Mouse (Mus musculus) MEL (cell line): ENCODE data around the gene Nkiras1. TPM values are rescaled to one million over a fixed set of nuclear protein-coding genes. Genes with fewer than 3 reads are reported as not detected.

Experiments
- DNase-seq: peaks from one replicate; pipeline ENCODE4 v3.0.0; 2011; ENCODE audit warnings: low read depth, low spot score
- H3K27ac ChIP-seq: 2 replicates; pipeline ENCODE4 v1.5.1; 2012; ENCODE audit warnings: low read depth, mild to moderate bottlenecking, control low read depth, low read length, moderate library complexity; ENCODE audit not compliant: control insufficient read depth
- H3K27me3 ChIP-seq, 2 experiments: fragments of 150-350 bp in 1 of 2; sonication (generic) in 1 of 2; 2 replicates each; pipeline ENCODE4 v1.6.1; 2012; ENCODE audit warnings: low read length in 2 of 2, mild to moderate bottlenecking in 2 of 2, improper control_type of control experiment in 1 of 2, moderate library complexity in 1 of 2; ENCODE audit not compliant: insufficient read depth in 2 of 2, control insufficient read depth in 1 of 2
- H3K36me3 ChIP-seq, 2 experiments: 2 replicates each; pipeline ENCODE4 v1.6.1; 2012 to 2014; ENCODE audit warnings: low read length in 2 of 2, improper control_type of control experiment in 1 of 2, inconsistent platforms in 1 of 2, mild to moderate bottlenecking in 1 of 2; ENCODE audit not compliant: insufficient read depth in 2 of 2, control insufficient read depth in 1 of 2
- H3K4me1 ChIP-seq, 2 experiments: fragments of 150-350 bp in 1 of 2; sonication (generic) in 1 of 2; 2 replicates each; pipeline ENCODE4 v1.6.1; 2012; ENCODE audit warnings: low read length in 2 of 2, improper control_type of control experiment in 1 of 2, mild to moderate bottlenecking in 1 of 2; ENCODE audit not compliant: insufficient read depth in 2 of 2, control insufficient read depth in 1 of 2
- H3K4me3 ChIP-seq, 2 experiments: fragments of 150-350 bp in 1 of 2; sonication (generic) in 1 of 2; 2 replicates each; pipeline ENCODE4 v1.5.1; 2012; ENCODE audit warnings: low read depth in 2 of 2, low read length in 2 of 2, mild to moderate bottlenecking in 2 of 2, moderate library complexity in 2 of 2, control low read depth in 1 of 2, improper control_type of control experiment in 1 of 2; ENCODE audit not compliant: control insufficient read depth in 1 of 2, insufficient read depth in 1 of 2
- H3K79me2 ChIP-seq: 2 replicates; pipeline ENCODE4 v1.6.1; 2012; ENCODE audit warnings: mild to moderate bottlenecking, low read length, moderate library complexity; ENCODE audit not compliant: control insufficient read depth, poor library complexity, insufficient read depth
- H3K9ac ChIP-seq: 2 replicates; pipeline ENCODE4 v1.6.1; 2012; ENCODE audit warnings: low read depth, mild to moderate bottlenecking, control low read depth, low read length, moderate library complexity; ENCODE audit not compliant: control insufficient read depth, poor library complexity, severe bottlenecking
- H3K9me3 ChIP-seq: fragments of 150-350 bp; sonication (generic); replicated peaks from 2 replicates; pipeline ENCODE4 v1.6.1; 2012; ENCODE audit warnings: mild to moderate bottlenecking, low read length, improper control_type of control experiment, moderate library complexity; ENCODE audit not compliant: insufficient read depth
- CHD1 ChIP-seq: IDR thresholded peaks from 2 replicates; pipeline ENCODE4 v1.6.1; 2012; ENCODE audit warnings: low read depth, mild to moderate bottlenecking, inconsistent platforms, low read length, improper control_type of control experiment
- CTCF ChIP-seq, 3 experiments: IDR thresholded peaks in 2 of 3; conservative IDR thresholded peaks in 1 of 3; 2 replicates each; pipeline ENCODE4 v1.5.1; 2011 to 2012; ENCODE audit warnings: low read length in 3 of 3, low read depth in 2 of 3, mild to moderate bottlenecking in 2 of 3, improper control_type of control experiment in 1 of 3, inconsistent platforms in 1 of 3, mixed read lengths in 1 of 3, moderate library complexity in 1 of 3; ENCODE audit not compliant: control insufficient read depth in 1 of 3, insufficient read depth in 1 of 3, poor library complexity in 1 of 3, severe bottlenecking in 1 of 3
- ELF1 ChIP-seq: IDR thresholded peaks from 2 replicates; pipeline ENCODE4 v1.6.1; 2014; ENCODE audit warnings: low read depth, mild to moderate bottlenecking, inconsistent platforms, low read length, improper control_type of control experiment, moderate library complexity
- GABPA ChIP-seq: IDR thresholded peaks from 2 replicates; pipeline ENCODE4 v1.6.1; 2012; ENCODE audit warnings: low read depth, mild to moderate bottlenecking, inconsistent platforms, low read length, improper control_type of control experiment, moderate library complexity
- JUND ChIP-seq: IDR thresholded peaks from 2 replicates; pipeline ENCODE4 v1.6.1; 2011; ENCODE audit warnings: low read depth, mild to moderate bottlenecking, improper control_type of control experiment, low read length
- MAFK ChIP-seq: IDR thresholded peaks from 2 replicates; pipeline ENCODE4 v1.6.1; 2011; ENCODE audit warnings: low read depth, mild to moderate bottlenecking, low read length, improper control_type of control experiment, borderline replicate concordance
- MYB ChIP-seq: IDR thresholded peaks from 2 replicates; pipeline ENCODE4 v1.6.1; 2011; ENCODE audit warnings: mild to moderate bottlenecking, low read depth, low read length, improper control_type of control experiment
- MYC ChIP-seq: IDR thresholded peaks from 2 replicates; pipeline ENCODE4 v1.6.1; 2011; ENCODE audit warnings: low read depth, mild to moderate bottlenecking, low read length, improper control_type of control experiment, moderate library complexity
- NELFE ChIP-seq: IDR thresholded peaks from 2 replicates; pipeline ENCODE4 v1.6.1; 2011; ENCODE audit warnings: low read depth, low read length, improper control_type of control experiment
- POLR2A ChIP-seq, 2 experiments: IDR thresholded peaks; 2 replicates each; pipeline ENCODE4 v1.6.1; 2011 to 2012; ENCODE audit warnings: low read length in 2 of 2, mild to moderate bottlenecking in 2 of 2, control low read depth in 1 of 2, improper control_type of control experiment in 1 of 2, low read depth in 1 of 2, moderate library complexity in 1 of 2; ENCODE audit not compliant: control insufficient read depth in 1 of 2, insufficient read depth in 1 of 2, poor library complexity in 1 of 2
- SMC3 ChIP-seq: IDR thresholded peaks from 2 replicates; pipeline ENCODE4 v1.6.1; 2011; ENCODE audit warnings: low read depth, low read length, improper control_type of control experiment
- TAL1 ChIP-seq: IDR thresholded peaks from 2 replicates; pipeline ENCODE4 v1.6.1; 2012; ENCODE audit warnings: mild to moderate bottlenecking, inconsistent platforms, low read length, moderate library complexity, mixed read lengths
- TBP ChIP-seq: IDR thresholded peaks from 2 replicates; pipeline ENCODE4 v1.8.0; 2011; ENCODE audit warnings: low read depth, low read length, improper control_type of control experiment
- TCF12 ChIP-seq: IDR thresholded peaks from 2 replicates; pipeline ENCODE4 v1.6.1; 2014; ENCODE audit warnings: low read depth, mild to moderate bottlenecking, inconsistent platforms, low read length, improper control_type of control experiment, moderate library complexity
- USF2 ChIP-seq, 2 experiments: IDR thresholded peaks; 2 replicates each; pipeline ENCODE4 v1.6.1; 2011 to 2012; ENCODE audit warnings: improper control_type of control experiment in 2 of 2, low read length in 2 of 2, borderline replicate concordance in 1 of 2, inconsistent platforms in 1 of 2, low read depth in 1 of 2, mild to moderate bottlenecking in 1 of 2; ENCODE audit not compliant: insufficient read depth in 1 of 2
- ZC3H11A ChIP-seq: IDR thresholded peaks from 2 replicates; pipeline ENCODE4 v1.6.1; 2012; ENCODE audit warnings: low read depth, mild to moderate bottlenecking, inconsistent platforms, low read length, improper control_type of control experiment
- ZMIZ1 ChIP-seq: IDR thresholded peaks from 2 replicates; pipeline ENCODE4 v1.6.1; 2012; ENCODE audit warnings: low read depth, mild to moderate bottlenecking, inconsistent platforms, low read length, improper control_type of control experiment, moderate library complexity
- polyA plus RNA-seq, 2 experiments: library from polyadenylated mRNA; stranded (reverse) in 1 of 2; unstranded in 1 of 2; fragments of >175 nt in 1 of 2; fragments of >200 nt in 1 of 2; gene quantifications; 2 replicates each; pipeline versions ENCODE4 v1.2.1 to v1.2.4; 2012; ENCODE audit warnings: low replicate concordance in 2 of 2, low read depth in 1 of 2; ENCODE audit not compliant: insufficient read length in 2 of 2, insufficient read depth in 1 of 2, missing spikeins in 1 of 2
- total RNA-seq: library from RNA; depleted of rRNA; stranded (reverse); fragments of 300-350 nt; gene quantifications from 2 replicates; pipeline ENCODE4 v1.2.3, GENCODE M21; 2012

The Nkiras1 gene
- total and polyA plus RNA-seq, 3 experiments = 6.8 to 6.9 TPM; not detected in 1

DNA sequence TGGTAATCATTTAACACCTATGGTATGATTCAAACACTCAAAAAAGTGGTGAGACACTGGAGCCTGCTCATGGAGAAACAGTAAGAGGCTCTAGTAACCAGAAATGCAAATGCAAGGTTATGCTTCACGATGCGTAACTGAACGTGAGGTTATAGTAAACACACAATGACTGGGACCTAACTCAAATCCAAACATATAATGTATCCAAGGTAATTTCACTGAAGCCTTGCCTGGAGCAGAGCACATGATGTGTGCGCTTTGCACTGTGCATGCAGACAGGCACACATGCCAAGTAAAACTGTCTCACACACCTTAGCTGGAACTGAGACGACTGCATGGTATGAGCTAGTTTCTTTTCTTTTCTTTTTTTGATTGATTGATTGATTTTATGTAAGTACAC lies 33.2 kb downstream of the Nkiras1 start:
- Histone ChIP-seq H3K27me3 (no peaks in the 10 kb centered on the region), H3K4me3 (no peak overlapping the region), H3K27ac (no peak overlapping the region), H3K36me3 (peaks cover 4 to 5% of the 10 kb centered on the region in 2 experiments), H3K9ac (no peak overlapping the region), H3K4me1 (peaks cover 0 to 4% of the 10 kb centered on the region in 2 experiments; a peak in 1 of 4 replicates), H3K9me3 (no peaks in the 10 kb centered on the region), H3K79me2 (peaks cover 11% of the 10 kb centered on the region; the same call in 1 of the 2 replicates)
- TF ChIP-seq GABPA (no peak), MYC (no peak), USF2 (IDR thresholded peaks at IDR 0.05; ENCODE audit: borderline replicate concordance in 1 of 2, insufficient read depth in 1 of 2, low read depth in 1 of 2, low read length in 2 of 2) (no peak), MYB (no peak), JUND (no peak), TCF12 (no peak), TAL1 (no peak), ZC3H11A (no peak), NELFE (no peak), ZMIZ1 (no peak), CTCF (IDR thresholded peaks at IDR 0.05 in 2 of 3, conservative IDR thresholded peaks at IDR 0.05 in 1 of 3; ENCODE audit: control insufficient read depth in 1 of 3, insufficient read depth in 1 of 3, low read depth in 2 of 3, low read length in 3 of 3, poor library complexity in 1 of 3, severe bottlenecking in 1 of 3) (no peak), MAFK (no peak), TBP (no peak)
- no peak for DNase-seq

DNA sequence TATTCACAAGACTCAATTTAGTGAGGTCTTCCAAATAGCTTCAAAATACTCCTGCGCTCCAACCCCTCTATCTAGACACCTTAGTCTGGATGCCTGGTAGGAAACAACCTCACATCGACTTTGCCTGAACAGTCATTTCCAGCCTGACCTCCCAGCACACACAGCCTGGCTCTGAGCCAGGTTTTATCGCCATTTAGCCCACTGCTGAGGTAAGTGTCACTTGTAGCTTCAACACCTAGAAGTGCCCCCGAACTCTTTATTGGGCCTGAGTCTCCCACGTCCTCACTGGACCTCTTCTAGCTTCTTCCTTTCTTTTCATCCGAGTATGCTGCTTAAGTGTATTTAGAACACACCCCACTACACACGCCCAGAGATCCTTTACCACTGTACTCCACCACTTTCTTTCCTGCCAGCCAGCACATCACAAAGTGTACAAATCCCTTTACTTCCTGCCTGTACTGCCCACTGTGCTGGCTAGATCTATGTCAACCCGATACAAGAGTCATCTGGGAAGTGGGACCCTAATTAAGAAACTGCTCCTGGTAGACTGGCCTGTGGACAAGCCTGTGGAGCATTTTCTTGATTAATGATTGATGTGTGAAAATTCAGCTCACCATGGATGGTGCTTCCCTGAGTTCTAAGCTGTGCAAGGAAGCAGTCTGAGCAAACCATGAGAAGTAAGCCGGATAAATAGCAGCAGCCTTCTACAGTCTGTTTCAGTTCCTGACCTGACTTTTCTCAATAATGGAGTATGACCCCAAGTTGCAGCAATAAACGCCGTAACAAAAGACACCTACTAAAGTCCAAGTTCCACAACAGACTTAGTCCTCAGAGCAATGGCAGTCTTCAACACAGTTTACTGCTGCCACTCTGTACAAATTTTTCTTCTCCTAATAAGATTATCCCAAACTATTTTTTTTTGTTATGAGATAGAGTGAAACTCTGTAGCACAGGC lies 46.8 kb downstream of the Nkiras1 start:
- Histone ChIP-seq H3K79me2 (peaks cover 21% of the 10 kb centered on the region; the same call in 1 of the 2 replicates), H3K4me3 (no peak overlapping the region), H3K27ac (no peak overlapping the region), H3K4me1 (no peaks in the 10 kb centered on the region), H3K9me3 (no peaks in the 10 kb centered on the region), H3K9ac (no peak overlapping the region), H3K27me3 (no peaks in the 10 kb centered on the region), H3K36me3 (peaks cover 3 to 12% of the 10 kb centered on the region in 2 experiments; a peak in 3 of 4 replicates)
- TF ChIP-seq ELF1 (no peak), POLR2A (IDR thresholded peaks at IDR 0.05; ENCODE audit: control insufficient read depth in 1 of 2, insufficient read depth in 1 of 2, low read depth in 1 of 2, low read length in 2 of 2, poor library complexity in 1 of 2) (no peak), SMC3 (no peak), GABPA (no peak), CHD1 (no peak), ZMIZ1 (no peak), JUND (no peak)
- no peak for DNase-seq
